Mouse (Mus musculus) limb, embryonic 10.5 days (tissue): ENCODE measurements around the gene Rbfox2. TPM values are rescaled to one million over a fixed set of nuclear protein-coding genes. Genes with fewer than 3 reads are reported as not detected.

ENCODE experiments used
- DNase-seq: peaks from one replicate; pipeline ENCODE4 v3.0.0-alpha.2; 2017; ENCODE audit warnings: low spot score
- H3K27ac ChIP-seq: fragments of 300-500 bp; sonication (generic); 2 replicates; pipeline ENCODE4 v1.5.1; 2016; ENCODE audit warnings: mild to moderate bottlenecking
- H3K27me3 ChIP-seq: fragments of 300-500 bp; sonication (generic); 2 replicates; pipeline ENCODE4 v1.6.1; 2016; ENCODE audit warnings: low read depth, mild to moderate bottlenecking; ENCODE audit not compliant: poor library complexity, severe bottlenecking
- H3K36me3 ChIP-seq: fragments of 300-500 bp; sonication (generic); 2 replicates; pipeline ENCODE4 v1.6.1; 2016; ENCODE audit warnings: mild to moderate bottlenecking, moderate library complexity
- H3K4me1 ChIP-seq: fragments of 300-500 bp; sonication (generic); 2 replicates; pipeline ENCODE4 v1.6.1; 2016
- H3K4me3 ChIP-seq: fragments of 300-500 bp; sonication (generic); 2 replicates; pipeline ENCODE4 v1.5.1; 2016; ENCODE audit warnings: mild to moderate bottlenecking, moderate library complexity
- H3K9me3 ChIP-seq: fragments of 300-500 bp; sonication (generic); replicated peaks from 2 replicates; pipeline ENCODE4 v1.6.1; 2016; ENCODE audit warnings: mild to moderate bottlenecking
- WGBS: fragments of 180-500 bp; shearing (Covaris S2); methylation state at CpG from one replicate; pipeline ENCODE4 v1.1.7; 2016; 5-methylcytosine and 5-hydroxymethylcytosine counted together
- polyA plus RNA-seq: library from polyadenylated mRNA; unstranded; fragments of >200 nt; fragmentation: Nextera tagmentation; extraction: Ambion mirVana; gene quantifications from 2 replicates; pipeline ENCODE4 v1.2.1, GENCODE M21; 2016

Rbfox2 gene
- polyA plus RNA-seq, 1 experiment from 2014 or later = 62.6 TPM

DNA sequence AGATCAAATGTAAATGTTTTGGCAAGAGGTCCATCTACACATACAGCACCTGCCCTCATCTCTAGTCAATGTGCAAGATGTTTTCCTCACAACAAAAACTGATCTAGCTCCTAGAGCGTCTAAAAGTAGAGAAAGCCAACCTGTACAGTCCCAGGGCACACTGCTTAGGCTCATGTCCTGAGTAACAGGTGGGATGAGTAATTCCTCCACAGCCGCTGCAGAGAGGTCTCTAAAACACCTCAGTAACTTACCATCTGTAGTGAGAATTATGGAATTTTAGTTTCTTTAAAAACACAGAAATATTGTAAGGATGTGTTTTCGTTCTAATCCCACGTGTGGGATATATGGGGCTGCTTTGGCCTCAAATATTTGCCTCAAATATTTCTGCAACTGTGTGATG, 50.0 kb downstream of the Rbfox2 start:
- no peak overlapping the region for H3K4me3 ChIP-seq
- no peaks in the 10 kb centered on the region for H3K36me3 ChIP-seq
- H3K4me1 ChIP-seq = peaks cover 82% of the 10 kb centered on the region
- H3K9me3 ChIP-seq = no peaks in the 10 kb centered on the region
- no peaks in the 10 kb centered on the region for H3K27me3 ChIP-seq
- 88% methylated on average over 4 of the region's 4 CpGs for WGBS
- peak overlapping the region; percentile 85 for H3K27ac ChIP-seq
- no peak for DNase-seq

DNA sequence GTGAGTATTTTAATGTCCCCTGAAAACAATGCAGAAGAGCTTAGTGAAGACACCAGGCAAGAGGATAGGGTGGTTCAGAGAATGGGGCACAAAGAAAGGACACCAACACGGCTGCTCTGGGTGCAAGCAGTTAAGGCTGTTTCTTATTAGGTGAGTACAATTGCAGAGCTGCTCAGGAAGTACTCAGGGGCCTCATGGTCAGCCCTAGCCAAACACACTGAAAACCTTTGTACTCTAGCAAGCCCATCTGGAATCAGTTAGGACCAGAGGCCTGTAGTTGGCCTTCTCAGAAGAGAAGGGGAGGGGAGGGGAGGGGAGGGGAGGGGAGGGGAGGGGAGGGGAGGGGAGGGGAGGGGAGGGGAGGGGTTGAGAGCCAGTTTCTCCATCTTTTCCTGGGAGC, 52.2 kb downstream of the Rbfox2 start:
- peak; percentile 78 for DNase-seq
- Histone ChIP-seq H3K27me3 (no peaks in the 10 kb centered on the region), H3K36me3 (no peaks in the 10 kb centered on the region), H3K27ac (peak overlapping the region; percentile 90), H3K9me3 (no peaks in the 10 kb centered on the region), H3K4me3 (peak overlapping the region; percentile 3), H3K4me1 (peaks cover 97% of the 10 kb centered on the region)
- WGBS = 8% methylated on average over 1 of the region's 1 CpGs

- Histone ChIP-seq H3K27me3 (no peaks in the 10 kb centered on the region), H3K36me3 (no peaks in the 10 kb centered on the region), H3K4me1 (peaks cover 97% of the 10 kb centered on the region), H3K4me3 (peak overlapping the region; percentile 3), H3K27ac (peak overlapping the region; percentile 90), H3K9me3 (no peaks in the 10 kb centered on the region)
- WGBS = 24% methylated on average over 2 of the region's 2 CpGs
- DNase-seq = peak; percentile 43
Observed at GRCm38 (mm10) chr15:77254128-77254527, 52.7 kb downstream of the Rbfox2 start.

- Histone ChIP-seq H3K36me3 (no peaks in the 10 kb centered on the region), H3K27me3 (no peaks in the 10 kb centered on the region), H3K4me1 (peaks cover 82% of the 10 kb centered on the region), H3K4me3 (no peak overlapping the region), H3K9me3 (no peaks in the 10 kb centered on the region), H3K27ac (peak overlapping the region; percentile 90)
- no peak for DNase-seq
- WGBS = 85% methylated on average over 3 of the region's 3 CpGs
Observed at GRCm38 (mm10) chr15:77251706-77252105, 55.1 kb downstream of the Rbfox2 start.

DNA sequence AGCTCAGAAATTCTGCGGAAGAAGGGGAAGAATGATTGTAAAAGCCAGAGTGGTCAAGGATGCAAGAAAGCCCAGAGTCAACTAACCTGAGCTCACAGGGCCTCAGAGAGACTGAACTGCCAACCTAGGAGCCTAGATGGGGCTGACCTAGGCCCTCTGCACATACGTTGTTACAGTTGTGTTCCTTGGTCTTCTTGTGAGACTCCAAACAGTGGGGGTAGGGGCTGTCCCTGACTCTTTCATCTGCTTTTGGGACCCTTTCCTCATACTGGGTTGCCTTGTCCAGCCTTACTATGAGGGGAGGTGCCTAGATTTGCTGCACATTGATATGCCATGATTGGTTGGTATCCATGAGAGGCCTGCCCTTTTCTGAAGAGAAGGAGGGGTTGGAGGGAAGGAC, 56.0 kb downstream of the Rbfox2 start:
- DNase-seq = no peak
- peaks cover 82% of the 10 kb centered on the region for H3K4me1 ChIP-seq
- no peaks in the 10 kb centered on the region for H3K36me3 ChIP-seq
- H3K9me3 ChIP-seq = no peaks in the 10 kb centered on the region
- H3K27ac ChIP-seq = peak overlapping the region; percentile 48; the same call in 1 of the 2 replicates
- no peaks in the 10 kb centered on the region for H3K27me3 ChIP-seq
- 87% methylated on average over 2 of the region's 2 CpGs for WGBS
- no peak overlapping the region for H3K4me3 ChIP-seq

GRCm38 (mm10) chr15:77249421-77249820, 57.4 kb downstream of the Rbfox2 start:
- Histone ChIP-seq H3K27ac (peak overlapping the region; percentile 44; the same call in 1 of the 2 replicates), H3K4me1 (peaks cover 84% of the 10 kb centered on the region), H3K36me3 (no peaks in the 10 kb centered on the region), H3K27me3 (no peaks in the 10 kb centered on the region), H3K4me3 (no peak overlapping the region), H3K9me3 (no peaks in the 10 kb centered on the region)
- DNase-seq = no peak
- WGBS = 94% methylated on average over 5 of the region's 5 CpGs

DNA sequence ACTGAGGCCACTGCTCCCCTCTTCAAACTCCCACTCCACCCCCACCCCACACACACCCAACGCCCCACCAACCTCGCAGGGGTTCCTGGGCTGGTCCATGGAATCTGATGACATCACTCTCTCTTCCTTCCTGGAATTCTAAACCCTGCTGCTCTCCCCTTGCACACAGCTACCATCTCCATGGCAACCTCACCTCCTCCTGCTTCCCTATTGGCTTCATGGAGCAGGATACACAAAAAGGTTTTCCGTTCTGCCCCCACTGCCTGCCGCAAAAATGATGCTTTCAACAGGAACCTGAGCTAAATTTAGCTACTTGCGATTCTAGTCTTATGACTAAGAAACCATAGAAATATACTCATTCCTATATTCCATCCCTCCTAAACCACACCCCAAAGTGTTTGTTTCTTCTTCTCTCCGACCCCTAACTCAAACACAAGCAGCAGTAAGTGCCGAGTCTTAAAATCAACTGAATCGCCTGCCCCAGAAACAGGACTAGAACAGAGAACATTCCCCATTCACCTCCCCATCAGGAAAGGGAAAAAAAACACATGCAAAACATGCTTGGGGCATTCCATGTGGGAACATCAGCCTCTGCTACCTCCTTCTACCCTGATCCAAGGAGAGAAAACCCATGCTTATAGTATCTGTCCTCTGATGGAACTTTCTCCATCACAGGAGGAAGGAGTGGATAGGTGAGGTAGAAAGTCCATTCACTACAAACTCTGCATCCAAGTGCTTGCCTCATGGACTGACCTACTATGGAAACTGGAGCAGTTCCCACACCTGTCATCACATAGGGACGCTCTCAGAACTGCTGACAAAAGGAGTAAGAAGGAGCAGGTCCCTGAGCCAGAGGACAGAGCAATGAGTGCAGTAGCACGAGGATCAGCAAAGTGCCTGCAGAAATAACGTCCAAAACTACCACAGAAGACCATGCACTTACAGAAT, 61.1 kb downstream of the Rbfox2 start:
- Histone ChIP-seq H3K4me3 (peak overlapping the region; percentile 21), H3K36me3 (no peaks in the 10 kb centered on the region), H3K27ac (peak overlapping the region; percentile 77)

DNA sequence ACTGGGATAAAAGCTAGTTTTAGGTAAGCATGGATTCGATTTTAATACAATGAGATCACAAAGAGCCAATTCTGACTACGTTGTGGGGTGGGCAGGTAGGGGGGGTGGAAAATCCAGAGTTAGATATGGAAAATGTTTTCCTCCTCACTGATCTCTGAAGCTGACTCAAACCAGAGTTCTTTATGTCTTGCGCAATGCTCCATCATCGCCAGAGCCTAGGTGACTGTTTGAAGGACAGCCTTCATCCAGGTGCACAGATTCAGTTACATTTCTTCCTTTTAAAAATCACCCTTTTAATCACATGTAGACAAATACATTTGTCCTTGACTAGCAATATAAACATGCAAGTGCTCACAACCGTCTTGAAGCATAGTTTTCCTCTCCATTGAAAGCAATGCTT, 62.2 kb downstream of the Rbfox2 start:
- Histone ChIP-seq H3K9me3 (no peaks in the 10 kb centered on the region), H3K27ac (peak overlapping the region; percentile 10; the same call in 1 of the 2 replicates), H3K27me3 (no peaks in the 10 kb centered on the region), H3K4me1 (peaks cover 54% of the 10 kb centered on the region), H3K36me3 (no peaks in the 10 kb centered on the region), H3K4me3 (no peak overlapping the region)
- WGBS = 90% methylated on average over 5 of the region's 5 CpGs
- DNase-seq = no peak

More for the DNA sequence above, 61.1 kb downstream of the Rbfox2 start:
- DNase-seq = peak; percentile 64
- no peaks in the 10 kb centered on the region for H3K9me3 ChIP-seq
- 29% methylated on average over 11 of the region's 11 CpGs for WGBS
- peaks cover 57% of the 10 kb centered on the region for H3K4me1 ChIP-seq
- H3K27me3 ChIP-seq = no peaks in the 10 kb centered on the region

DNA sequence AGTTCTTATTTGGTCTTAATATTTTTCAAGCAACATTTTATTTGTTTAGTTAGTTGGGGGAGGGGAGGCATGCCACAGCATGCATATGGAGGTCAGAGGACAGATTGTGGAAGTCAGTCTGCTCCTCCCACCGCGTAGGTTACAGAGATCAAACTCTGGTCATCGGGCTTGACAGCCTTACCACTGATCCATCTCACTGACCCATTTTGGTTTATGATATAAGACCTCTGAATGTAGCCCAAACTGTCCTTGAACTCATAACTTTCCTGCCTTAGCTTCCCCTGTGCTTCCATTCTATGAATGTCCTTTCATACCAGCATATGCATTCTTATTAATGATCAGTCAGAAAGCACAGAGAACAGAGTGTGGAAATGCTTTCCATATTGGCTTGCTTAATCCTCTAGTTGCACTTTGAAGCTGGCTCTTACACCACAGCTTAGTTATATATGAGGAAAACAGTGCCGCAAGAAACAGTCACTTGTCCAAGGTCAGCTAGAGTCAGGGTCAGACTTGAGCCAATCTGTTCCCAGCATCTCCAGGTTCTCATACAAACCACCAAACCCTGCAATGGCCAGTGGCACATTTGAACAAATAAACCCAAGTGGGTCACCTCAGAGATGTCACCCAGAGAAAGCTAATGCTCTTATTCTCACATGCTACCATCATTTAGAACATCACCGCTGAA, 62.8 kb downstream of the Rbfox2 start:
- WGBS = 83% methylated on average over 5 of the region's 5 CpGs
- peak overlapping the region; percentile 10; the same call in 1 of the 2 replicates for H3K27ac ChIP-seq
- no peak for DNase-seq
- no peaks in the 10 kb centered on the region for H3K27me3 ChIP-seq
- no peak overlapping the region for H3K4me3 ChIP-seq
- no peaks in the 10 kb centered on the region for H3K9me3 ChIP-seq
- H3K36me3 ChIP-seq = no peaks in the 10 kb centered on the region
- peaks cover 49% of the 10 kb centered on the region for H3K4me1 ChIP-seq

- DNase-seq = no peak
- H3K9me3 ChIP-seq = no peaks in the 10 kb centered on the region
- no peak overlapping the region for H3K4me3 ChIP-seq
- peaks cover 39% of the 10 kb centered on the region for H3K4me1 ChIP-seq
- H3K27ac ChIP-seq = no peak overlapping the region
- no peaks in the 10 kb centered on the region for H3K27me3 ChIP-seq
- WGBS = 90% methylated on average over 4 of the region's 4 CpGs
- no peaks in the 10 kb centered on the region for H3K36me3 ChIP-seq
Observed at GRCm38 (mm10) chr15:77240607-77241006, 66.2 kb downstream of the Rbfox2 start.

GRCm38 (mm10) chr15:77239564-77239963, 67.2 kb downstream of the Rbfox2 start:
- H3K36me3 ChIP-seq = no peaks in the 10 kb centered on the region
- WGBS = 87% methylated on average over 4 of the region's 4 CpGs
- no peak for DNase-seq

GRCm38 (mm10) chr15:77237661-77238060, 69.1 kb downstream of the Rbfox2 start:
- no peak for DNase-seq
- Histone ChIP-seq H3K4me1 (peaks cover 37% of the 10 kb centered on the region), H3K4me3 (no peak overlapping the region), H3K27me3 (no peaks in the 10 kb centered on the region), H3K36me3 (no peaks in the 10 kb centered on the region), H3K9me3 (no peaks in the 10 kb centered on the region), H3K27ac (no peak overlapping the region)
- WGBS = 67% methylated on average over 1 of the region's 1 CpGs

More at GRCm38 (mm10) chr15:77239564-77239963, 67.2 kb downstream of the Rbfox2 start:
- Histone ChIP-seq H3K4me1 (peaks cover 39% of the 10 kb centered on the region), H3K9me3 (no peaks in the 10 kb centered on the region), H3K27ac (no peak overlapping the region), H3K27me3 (no peaks in the 10 kb centered on the region), H3K4me3 (no peak overlapping the region)

DNA sequence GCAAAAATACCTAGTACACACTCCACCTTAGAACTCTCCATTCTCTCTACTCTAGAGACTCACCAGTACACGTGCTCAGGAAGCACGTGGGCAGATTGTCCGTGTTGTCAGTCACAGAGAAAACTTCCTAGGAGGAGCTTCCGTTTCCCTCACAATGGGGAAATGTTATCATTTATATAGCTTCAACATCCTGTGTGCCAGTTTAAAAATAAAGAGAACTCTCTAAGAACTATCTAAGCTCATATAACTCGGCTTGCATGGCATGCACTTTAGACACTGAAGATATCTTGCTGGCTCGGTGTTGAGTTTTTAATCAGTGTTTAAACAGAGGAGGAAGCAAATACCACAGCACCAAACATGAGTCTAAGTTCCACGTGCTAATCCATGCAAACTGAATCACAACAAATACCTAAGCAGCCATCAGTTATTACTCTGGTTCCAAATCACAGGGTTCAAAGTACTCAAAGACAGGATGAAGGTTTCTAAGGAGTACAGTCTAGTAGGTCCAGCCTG, 70.7 kb downstream of the Rbfox2 start:
- Histone ChIP-seq H3K27ac (no peak overlapping the region), H3K4me3 (no peak overlapping the region), H3K27me3 (no peaks in the 10 kb centered on the region), H3K36me3 (no peaks in the 10 kb centered on the region), H3K9me3 (no peaks in the 10 kb centered on the region), H3K4me1 (peaks cover 43% of the 10 kb centered on the region)
- 85% methylated on average over 7 of the region's 7 CpGs for WGBS
- no peak for DNase-seq
